Mouse (Mus musculus) hindbrain, embryonic 13.5 days (tissue): ENCODE measurements around the gene Cdkn1c. TPM values are rescaled to one million over a fixed set of nuclear protein-coding genes. Genes with fewer than 3 reads are reported as not detected.
A peak's percentile ranks its signal among the peaks of the same experiment; 100 is the strongest.

ENCODE experiments used
- ATAC-seq: fragments of 200-750 bp; cut with Nextera tagmentation; 2 replicates; pipeline ENCODE4 v1.8.0; 2017; ENCODE audit warnings: moderate TSS enrichment; ENCODE audit not compliant: low FRiP score
- H3K27ac ChIP-seq: fragments of 300-500 bp; sonication (generic); 2 replicates; pipeline ENCODE4 v1.5.1; 2015; ENCODE audit warnings: inconsistent platforms, mild to moderate bottlenecking, moderate library complexity
- H3K27me3 ChIP-seq: fragments of 300-500 bp; sonication (generic); 2 replicates; pipeline ENCODE4 v1.6.1; 2015; ENCODE audit warnings: mild to moderate bottlenecking, inconsistent platforms
- H3K36me3 ChIP-seq: fragments of 300-500 bp; sonication (generic); 2 replicates; pipeline ENCODE4 v1.6.1; 2015; ENCODE audit warnings: mild to moderate bottlenecking, inconsistent platforms
- H3K4me1 ChIP-seq: fragments of 300-500 bp; sonication (generic); replicated peaks from 2 replicates; pipeline ENCODE4 v1.6.1; 2015; ENCODE audit warnings: inconsistent platforms
- H3K4me2 ChIP-seq: fragments of 300-500 bp; sonication (generic); 2 replicates; pipeline ENCODE4 v1.6.1; 2015; ENCODE audit warnings: inconsistent platforms, mild to moderate bottlenecking, moderate library complexity
- H3K4me3 ChIP-seq: fragments of 300-500 bp; sonication (generic); 2 replicates; pipeline ENCODE4 v1.5.1; 2015; ENCODE audit warnings: mild to moderate bottlenecking, inconsistent platforms
- H3K9ac ChIP-seq: fragments of 300-500 bp; sonication (generic); 2 replicates; pipeline ENCODE4 v1.6.1; 2015; ENCODE audit warnings: mild to moderate bottlenecking, inconsistent platforms
- H3K9me3 ChIP-seq: fragments of 300-500 bp; sonication (generic); 2 replicates; pipeline ENCODE4 v1.6.1; 2016; ENCODE audit warnings: inconsistent platforms
- WGBS: fragments of 180-500 bp; shearing (Covaris S2); methylation state at CpG from one replicate; pipeline ENCODE4 v1.1.7; 2015; 5-methylcytosine and 5-hydroxymethylcytosine counted together
- polyA plus RNA-seq: library from polyadenylated mRNA; unstranded; fragments of >200 nt; fragmentation: Nextera tagmentation; extraction: Ambion mirVana; gene quantifications from 2 replicates; pipeline ENCODE4 v1.2.1, GENCODE M21; 2015

Cdkn1c gene
- polyA plus RNA-seq, 1 experiment from 2014 or later, result 359 TPM

GRCm38 (mm10) chr7:143466099-143466677, 5.3 kb upstream of the Cdkn1c start:
- H3K4me3 ChIP-seq, result no peak overlapping the region
- peak; percentile 11; the same call in 1 of the 2 replicates for ATAC-seq
- H3K4me1 ChIP-seq, result peaks cover 26% of the 10 kb centered on the region
- H3K9me3 ChIP-seq, result no peaks in the 10 kb centered on the region
- no peak overlapping the region for H3K27ac ChIP-seq
- no peaks in the 10 kb centered on the region for H3K36me3 ChIP-seq
- H3K27me3 ChIP-seq, result peaks cover 23% of the 10 kb centered on the region
- H3K4me2 ChIP-seq, result no peak overlapping the region
- H3K9ac ChIP-seq, result no peak overlapping the region
- 38% methylated on average over 14 of the region's 14 CpGs for WGBS

- Histone ChIP-seq H3K9ac (peak overlapping the region; percentile 65), H3K4me3 (peak overlapping the region; percentile 36), H3K36me3 (no peaks in the 10 kb centered on the region), H3K27me3 (peaks cover 18% of the 10 kb centered on the region), H3K9me3 (peaks cover 9% of the 10 kb centered on the region), H3K27ac (no peak overlapping the region), H3K4me2 (peak overlapping the region; percentile 68), H3K4me1 (peaks cover 26% of the 10 kb centered on the region)
- no peak for ATAC-seq
- WGBS, result 25% methylated on average over 55 of the region's 56 CpGs
These were observed 4.1 kb upstream of the Cdkn1c start for GRCm38 (mm10) chr7:143464811-143465560.

DNA sequence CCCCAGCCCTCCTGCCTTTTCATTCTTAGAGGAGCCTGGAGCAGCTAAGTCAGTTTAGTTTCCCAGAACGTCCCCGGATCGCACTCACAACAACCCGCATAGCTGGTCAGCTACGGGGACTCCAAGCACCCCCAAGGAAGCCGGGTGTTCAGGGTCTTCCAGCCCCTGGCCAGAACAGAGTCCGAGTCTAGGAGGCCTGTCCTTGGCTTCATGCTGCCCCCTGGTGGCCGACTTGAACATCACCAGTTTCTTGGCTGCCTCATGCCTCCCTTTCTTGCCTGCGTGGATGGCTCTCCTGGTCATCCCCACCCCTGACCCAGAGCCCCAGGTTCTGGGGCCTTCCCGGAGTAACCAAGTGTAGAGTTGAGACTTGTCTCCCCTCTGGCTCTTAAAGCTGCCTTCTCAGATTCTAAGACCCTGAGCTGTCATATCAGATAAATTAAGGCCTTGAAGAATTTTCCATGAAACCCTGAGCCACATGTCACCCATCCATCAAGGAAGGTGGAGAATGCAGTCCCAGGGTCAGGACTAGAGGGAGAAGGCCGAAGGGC, 3.1 kb upstream of the Cdkn1c start:
- Histone ChIP-seq H3K9ac (no peak overlapping the region), H3K27me3 (peaks cover 15% of the 10 kb centered on the region), H3K4me1 (peaks cover 26% of the 10 kb centered on the region), H3K36me3 (no peaks in the 10 kb centered on the region), H3K4me2 (no peak overlapping the region), H3K27ac (no peak overlapping the region), H3K4me3 (no peak overlapping the region), H3K9me3 (peaks cover 20% of the 10 kb centered on the region)
- WGBS, result 31% methylated on average over 11 of the region's 11 CpGs
- no peak for ATAC-seq

- Histone ChIP-seq H3K9ac (no peak overlapping the region), H3K9me3 (peaks cover 21% of the 10 kb centered on the region), H3K36me3 (no peaks in the 10 kb centered on the region), H3K27ac (no peak overlapping the region), H3K27me3 (peaks cover 17% of the 10 kb centered on the region), H3K4me3 (no peak overlapping the region), H3K4me1 (peaks cover 29% of the 10 kb centered on the region), H3K4me2 (no peak overlapping the region)
- WGBS, result 81% methylated on average over 5 of the region's 5 CpGs
- no peak for ATAC-seq
These were observed 1.7 kb upstream of the Cdkn1c start for GRCm38 (mm10) chr7:143462516-143462915.

DNA sequence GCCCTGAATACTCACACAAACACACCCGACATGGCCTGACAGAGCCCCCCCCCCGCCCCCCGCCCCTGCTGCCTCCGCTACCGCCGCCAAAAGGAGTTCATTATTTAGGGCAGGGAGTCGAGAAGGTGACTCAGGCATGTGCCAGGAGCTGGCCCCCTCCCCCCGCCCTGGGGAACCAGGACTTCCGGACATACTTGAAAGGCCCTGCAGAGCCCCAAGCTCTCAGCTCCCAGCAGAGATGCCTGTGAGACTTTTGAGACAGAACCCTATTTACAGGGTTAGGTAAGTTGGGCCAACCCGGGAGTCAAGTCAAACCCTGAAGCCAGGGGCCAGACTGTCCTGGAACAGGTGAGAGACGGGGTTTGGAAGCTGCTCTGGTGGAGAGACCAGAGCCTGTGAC, 1.1 kb upstream of the Cdkn1c start:
- H3K9me3 ChIP-seq, result peaks cover 21% of the 10 kb centered on the region
- no peak overlapping the region for H3K27ac ChIP-seq
- 40% methylated on average over 11 of the region's 11 CpGs for WGBS
- H3K9ac ChIP-seq, result no peak overlapping the region
- H3K4me1 ChIP-seq, result peaks cover 27% of the 10 kb centered on the region
- no peak overlapping the region for H3K4me3 ChIP-seq
- peak overlapping the region; percentile 58 for H3K4me2 ChIP-seq
- H3K36me3 ChIP-seq, result no peaks in the 10 kb centered on the region
- no peak for ATAC-seq
- H3K27me3 ChIP-seq, result peaks cover 17% of the 10 kb centered on the region

DNA sequence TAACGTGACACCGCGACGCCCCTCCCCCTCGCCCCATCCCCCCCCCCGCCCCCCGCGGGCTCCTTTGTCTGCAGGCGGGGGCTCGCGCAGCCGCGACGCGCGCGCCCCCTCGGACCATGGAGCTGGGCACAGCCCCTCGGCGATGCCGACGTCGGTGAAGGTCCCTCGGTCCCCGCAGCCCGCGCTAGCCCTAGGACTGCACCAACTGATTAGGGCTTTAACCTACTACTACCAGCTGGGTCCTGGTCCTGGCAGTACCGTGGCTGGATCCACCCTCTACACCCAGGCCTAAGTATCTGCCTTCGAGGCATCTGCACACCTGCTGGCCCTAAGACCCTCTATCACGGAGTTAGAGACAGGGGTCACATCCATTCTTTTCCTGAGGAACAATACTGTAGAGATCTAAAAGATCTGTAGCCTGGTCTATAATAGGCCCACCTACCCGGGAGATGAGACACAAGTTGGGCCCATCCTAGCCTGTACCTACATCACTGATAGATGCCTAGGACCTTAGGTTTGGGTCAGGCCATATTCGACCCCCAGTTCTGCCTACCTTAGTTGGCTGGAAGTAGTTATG, 532 bp upstream of the Cdkn1c start:
- WGBS, result 36% methylated on average over 19 of the region's 32 CpGs
- peaks cover 21% of the 10 kb centered on the region for H3K9me3 ChIP-seq
- H3K4me1 ChIP-seq, result peaks cover 27% of the 10 kb centered on the region
- peaks cover 20% of the 10 kb centered on the region for H3K27me3 ChIP-seq
- H3K36me3 ChIP-seq, result no peaks in the 10 kb centered on the region
- peak overlapping the region; percentile 63 for H3K4me3 ChIP-seq
- H3K4me2 ChIP-seq, result peak overlapping the region; percentile 58
- peak; percentile 57 for ATAC-seq
- H3K27ac ChIP-seq, result peak overlapping the region; percentile 77
- H3K9ac ChIP-seq, result peak overlapping the region; percentile 55; the same call in 1 of the 2 replicates

GRCm38 (mm10) chr7:143460217-143460834, 524 bp downstream of the Cdkn1c start:
- H3K9ac ChIP-seq, result peak overlapping the region; percentile 80
- H3K27me3 ChIP-seq, result peaks cover 12% of the 10 kb centered on the region; the same call in 1 of the 2 replicates
- WGBS, result 38% methylated on average over 60 of the region's 60 CpGs
- H3K9me3 ChIP-seq, result peaks cover 21% of the 10 kb centered on the region
- H3K36me3 ChIP-seq, result no peaks in the 10 kb centered on the region
- H3K27ac ChIP-seq, result peak overlapping the region; percentile 82
- no peak; the same call in 1 of the 2 replicates for ATAC-seq
- H3K4me1 ChIP-seq, result peaks cover 29% of the 10 kb centered on the region
- peak overlapping the region; percentile 58 for H3K4me2 ChIP-seq
- peak overlapping the region; percentile 63 for H3K4me3 ChIP-seq

DNA sequence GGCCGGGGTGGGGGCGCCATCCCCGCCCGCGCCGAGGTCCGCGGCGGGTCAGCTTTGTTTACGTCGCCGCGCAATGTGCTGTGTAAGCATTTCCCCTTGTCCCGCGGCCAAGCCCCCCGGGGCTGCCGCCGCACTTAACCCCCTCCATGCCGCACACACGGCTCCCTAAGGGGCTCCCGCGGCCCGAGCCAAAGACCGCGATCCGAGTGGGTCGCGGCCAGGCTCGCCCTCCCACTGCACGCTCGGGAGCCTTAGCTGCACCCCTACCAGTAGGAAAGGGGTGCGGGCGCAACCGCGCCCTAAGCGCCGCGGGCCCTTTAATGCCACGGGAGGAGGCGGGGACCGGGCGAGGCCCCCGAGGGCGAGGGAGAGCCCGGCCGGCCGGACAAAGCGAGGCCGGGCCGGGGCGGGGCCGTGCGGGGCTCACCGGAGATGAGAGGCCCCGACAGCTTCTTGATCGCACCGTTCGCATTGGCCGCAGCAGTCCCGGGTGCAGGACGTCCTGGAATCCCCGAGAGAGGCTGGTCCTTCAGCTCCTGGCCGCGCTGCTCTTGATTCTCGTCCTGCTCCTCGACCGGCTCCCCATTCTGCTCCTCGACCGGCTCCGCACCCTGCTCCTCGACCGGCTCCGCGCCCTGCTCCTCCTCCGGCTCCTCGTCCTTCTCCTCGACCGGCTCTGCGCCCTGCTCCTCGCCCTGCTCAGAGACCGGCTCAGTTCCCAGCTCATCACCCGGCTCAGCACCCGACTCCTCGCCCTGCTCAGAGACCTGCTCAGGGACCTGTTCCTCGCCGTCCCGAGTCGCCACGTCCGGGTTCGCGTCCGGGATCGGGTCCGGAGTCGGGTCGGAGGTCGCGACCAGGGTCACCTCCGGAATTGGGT, 1.3 kb downstream of the Cdkn1c start:
- Histone ChIP-seq H3K9ac (peak overlapping the region; percentile 80), H3K4me1 (peaks cover 26% of the 10 kb centered on the region), H3K36me3 (no peaks in the 10 kb centered on the region), H3K4me3 (peak overlapping the region; percentile 63), H3K27me3 (peaks cover 10% of the 10 kb centered on the region; the same call in 1 of the 2 replicates), H3K27ac (peak overlapping the region; percentile 82), H3K4me2 (peak overlapping the region; percentile 58), H3K9me3 (peaks cover 21% of the 10 kb centered on the region)
- no peak; the same call in 1 of the 2 replicates for ATAC-seq
- WGBS, result 30% methylated on average over 93 of the region's 100 CpGs

GRCm38 (mm10) chr7:143458963-143459331, 1.9 kb downstream of the Cdkn1c start:
- WGBS, result 21% methylated on average over 38 of the region's 38 CpGs
- Histone ChIP-seq H3K27me3 (peaks cover 10% of the 10 kb centered on the region; the same call in 1 of the 2 replicates), H3K4me2 (peak overlapping the region; percentile 58), H3K9ac (peak overlapping the region; percentile 80), H3K9me3 (peaks cover 21% of the 10 kb centered on the region), H3K4me1 (peaks cover 20% of the 10 kb centered on the region), H3K36me3 (no peaks in the 10 kb centered on the region), H3K27ac (peak overlapping the region; percentile 82), H3K4me3 (peak overlapping the region; percentile 63)
- no peak for ATAC-seq

GRCm38 (mm10) chr7:143447130-143447529, 13.7 kb downstream of the Cdkn1c start:
- no peak overlapping the region for H3K4me3 ChIP-seq
- no peak overlapping the region for H3K27ac ChIP-seq
- no peaks in the 10 kb centered on the region for H3K36me3 ChIP-seq
- ATAC-seq, result no peak
- no peaks in the 10 kb centered on the region for H3K9me3 ChIP-seq
- no peak overlapping the region for H3K4me2 ChIP-seq
- peaks cover 36% of the 10 kb centered on the region for H3K27me3 ChIP-seq
- no peak overlapping the region for H3K9ac ChIP-seq
- peaks cover 40% of the 10 kb centered on the region for H3K4me1 ChIP-seq
- 64% methylated on average over 2 of the region's 2 CpGs for WGBS
